Mouse (Mus musculus) forebrain, embryonic 12.5 days (tissue): ENCODE results near the gene Tbx4. TPM values are rescaled to one million over a fixed set of nuclear protein-coding genes. Genes with fewer than 3 reads are reported as not detected.

Experiments
- ATAC-seq: fragments of 200-750 bp; cut with Nextera tagmentation; 2 replicates; pipeline ENCODE4 v1.8.0; 2017; ENCODE audit warnings: moderate TSS enrichment; ENCODE audit not compliant: low FRiP score
- H3K27ac ChIP-seq: fragments of 300-500 bp; sonication (generic); 2 replicates; pipeline ENCODE4 v1.5.1; 2016; ENCODE audit warnings: mild to moderate bottlenecking
- H3K27me3 ChIP-seq: fragments of 300-500 bp; sonication (generic); 2 replicates; pipeline ENCODE4 v1.6.1; 2016; ENCODE audit warnings: mild to moderate bottlenecking
- H3K36me3 ChIP-seq: fragments of 300-500 bp; sonication (generic); replicated peaks from 2 replicates; pipeline ENCODE4 v1.6.1; 2016; ENCODE audit warnings: mild to moderate bottlenecking
- H3K4me1 ChIP-seq: fragments of 300-500 bp; sonication (generic); 2 replicates; pipeline ENCODE4 v1.6.1; 2016
- H3K4me2 ChIP-seq: fragments of 300-500 bp; sonication (generic); 2 replicates; pipeline ENCODE4 v1.6.1; 2016; ENCODE audit warnings: mild to moderate bottlenecking, moderate library complexity
- H3K4me3 ChIP-seq: fragments of 300-500 bp; sonication (generic); replicated peaks from 2 replicates; pipeline ENCODE4 v1.5.1; 2016; ENCODE audit warnings: mild to moderate bottlenecking
- H3K9ac ChIP-seq: fragments of 300-500 bp; sonication (generic); 2 replicates; pipeline ENCODE4 v1.6.1; 2016; ENCODE audit warnings: mild to moderate bottlenecking
- H3K9me3 ChIP-seq: fragments of 300-500 bp; sonication (generic); 2 replicates; pipeline ENCODE4 v1.6.1; 2016
- WGBS: fragments of 180-500 bp; shearing (Covaris S2); methylation state at CpG from one replicate; pipeline ENCODE4 v1.1.7; 2016; 5-methylcytosine and 5-hydroxymethylcytosine counted together
- polyA plus RNA-seq: library from polyadenylated mRNA; unstranded; fragments of >200 nt; fragmentation: Nextera tagmentation; extraction: Ambion mirVana; gene quantifications from 2 replicates; pipeline ENCODE4 v1.2.1, GENCODE M21; 2016

Gene Tbx4
- polyA plus RNA-seq, 1 experiment from 2014 or later = 0.42 TPM

GRCm38 (mm10) chr11:85918388-85918940 lies 32.2 kb downstream of the Tbx4 start:
- Histone ChIP-seq H3K27me3 (peaks cover 46% of the 10 kb centered on the region), H3K4me1 (peaks cover 32% of the 10 kb centered on the region), H3K27ac (no peak overlapping the region), H3K36me3 (no peaks in the 10 kb centered on the region), H3K4me2 (peak overlapping the region; percentile 34), H3K4me3 (no peak overlapping the region), H3K9ac (no peak overlapping the region), H3K9me3 (no peaks in the 10 kb centered on the region)
- no peak for ATAC-seq
- WGBS = 49% methylated on average over 10 of the region's 10 CpGs

- peak overlapping the region; percentile 48 for H3K4me2 ChIP-seq
- peaks cover 17% of the 10 kb centered on the region for H3K4me1 ChIP-seq
- no peaks in the 10 kb centered on the region for H3K9me3 ChIP-seq
- no peak overlapping the region; the same call in 1 of the 2 replicates for H3K9ac ChIP-seq
- no peaks in the 10 kb centered on the region for H3K36me3 ChIP-seq
- 0 out of 2 replicates have a peak, but pooled peaks have one; percentile 14 for ATAC-seq
- H3K4me3 ChIP-seq = peak overlapping the region; percentile 13
- 7% methylated on average over 19 of the region's 19 CpGs for WGBS
- no peak overlapping the region for H3K27ac ChIP-seq
- H3K27me3 ChIP-seq = peaks cover 75% of the 10 kb centered on the region
These were observed 39.1 kb downstream of the Tbx4 start for GRCm38 (mm10) chr11:85925294-85925743.

- no peak for ATAC-seq
- peak overlapping the region; percentile 21; the same call in 1 of the 2 replicates for H3K4me3 ChIP-seq
- 4% methylated on average over 16 of the region's 16 CpGs for WGBS
- no peak overlapping the region for H3K9ac ChIP-seq
- H3K4me2 ChIP-seq = peak overlapping the region; percentile 42
- no peaks in the 10 kb centered on the region for H3K9me3 ChIP-seq
- no peak overlapping the region for H3K27ac ChIP-seq
- H3K36me3 ChIP-seq = no peaks in the 10 kb centered on the region
- H3K4me1 ChIP-seq = peaks cover 17% of the 10 kb centered on the region
- H3K27me3 ChIP-seq = peaks cover 71% of the 10 kb centered on the region
These were observed 40.1 kb downstream of the Tbx4 start for GRCm38 (mm10) chr11:85926287-85926764.

GRCm38 (mm10) chr11:85928106-85928505 lies 41.9 kb downstream of the Tbx4 start:
- peaks cover 17% of the 10 kb centered on the region for H3K4me1 ChIP-seq
- no peak overlapping the region for H3K9ac ChIP-seq
- no peaks in the 10 kb centered on the region for H3K36me3 ChIP-seq
- WGBS = 82% methylated on average over 4 of the region's 4 CpGs
- no peak for ATAC-seq
- no peak overlapping the region for H3K4me3 ChIP-seq
- H3K27ac ChIP-seq = no peak overlapping the region
- H3K9me3 ChIP-seq = no peaks in the 10 kb centered on the region
- peaks cover 54% of the 10 kb centered on the region for H3K27me3 ChIP-seq
- no peak overlapping the region for H3K4me2 ChIP-seq

- WGBS = 88% methylated on average over 6 of the region's 6 CpGs
- no peaks in the 10 kb centered on the region for H3K9me3 ChIP-seq
- H3K36me3 ChIP-seq = no peaks in the 10 kb centered on the region
These were observed 43.4 kb downstream of the Tbx4 start for GRCm38 (mm10) chr11:85929651-85930050.

GRCm38 (mm10) chr11:85941785-85942570 lies 55.8 kb downstream of the Tbx4 start:
- no peak for ATAC-seq
- H3K36me3 ChIP-seq = no peaks in the 10 kb centered on the region
- H3K9ac ChIP-seq = no peak overlapping the region
- no peak overlapping the region for H3K27ac ChIP-seq
- H3K4me3 ChIP-seq = no peak overlapping the region
- H3K4me1 ChIP-seq = no peaks in the 10 kb centered on the region
- peaks cover 4% of the 10 kb centered on the region; the same call in 1 of the 2 replicates for H3K27me3 ChIP-seq
- no peak overlapping the region for H3K4me2 ChIP-seq
- 48% methylated on average over 7 of the region's 7 CpGs for WGBS
- no peaks in the 10 kb centered on the region for H3K9me3 ChIP-seq

More at GRCm38 (mm10) chr11:85929651-85930050, 43.4 kb downstream of the Tbx4 start:
- H3K4me2 ChIP-seq = no peak overlapping the region
- no peak for ATAC-seq
- H3K27me3 ChIP-seq = peaks cover 38% of the 10 kb centered on the region
- no peak overlapping the region for H3K27ac ChIP-seq
- no peak overlapping the region for H3K4me3 ChIP-seq
- H3K4me1 ChIP-seq = peaks cover 17% of the 10 kb centered on the region
- no peak overlapping the region for H3K9ac ChIP-seq

- Histone ChIP-seq H3K4me1 (no peaks in the 10 kb centered on the region), H3K4me3 (no peak overlapping the region), H3K27me3 (peaks cover 6% of the 10 kb centered on the region; the same call in 1 of the 2 replicates), H3K27ac (no peak overlapping the region), H3K4me2 (no peak overlapping the region), H3K9ac (no peak overlapping the region), H3K9me3 (no peaks in the 10 kb centered on the region), H3K36me3 (no peaks in the 10 kb centered on the region)
- no peak for ATAC-seq
- 91% methylated on average over 10 of the region's 10 CpGs for WGBS
These were observed 62.5 kb downstream of the Tbx4 start for GRCm38 (mm10) chr11:85948765-85949164.

GRCm38 (mm10) chr11:85949749-85950148 lies 63.5 kb downstream of the Tbx4 start:
- H3K36me3 ChIP-seq = no peaks in the 10 kb centered on the region
- no peaks in the 10 kb centered on the region for H3K4me1 ChIP-seq
- no peak for ATAC-seq
- H3K27ac ChIP-seq = no peak overlapping the region
- H3K9me3 ChIP-seq = no peaks in the 10 kb centered on the region
- 80% methylated on average over 2 of the region's 2 CpGs for WGBS
- H3K4me2 ChIP-seq = no peak overlapping the region
- H3K4me3 ChIP-seq = no peak overlapping the region
- peaks cover 6% of the 10 kb centered on the region; the same call in 1 of the 2 replicates for H3K27me3 ChIP-seq
- no peak overlapping the region for H3K9ac ChIP-seq

- Histone ChIP-seq H3K36me3 (no peaks in the 10 kb centered on the region), H3K27me3 (peaks cover 9% of the 10 kb centered on the region; the same call in 1 of the 2 replicates), H3K4me3 (no peak overlapping the region), H3K9ac (no peak overlapping the region), H3K4me1 (no peaks in the 10 kb centered on the region), H3K4me2 (no peak overlapping the region), H3K9me3 (no peaks in the 10 kb centered on the region), H3K27ac (no peak overlapping the region)
- no peak for ATAC-seq
- 86% methylated on average over 4 of the region's 4 CpGs for WGBS
These were observed 66.3 kb downstream of the Tbx4 start for GRCm38 (mm10) chr11:85952538-85952937.

GRCm38 (mm10) chr11:85955611-85956010 lies 69.4 kb downstream of the Tbx4 start:
- no peak for ATAC-seq
- Histone ChIP-seq H3K4me2 (no peak overlapping the region), H3K27me3 (peaks cover 9% of the 10 kb centered on the region; the same call in 1 of the 2 replicates), H3K4me3 (no peak overlapping the region), H3K9me3 (no peaks in the 10 kb centered on the region), H3K9ac (no peak overlapping the region), H3K4me1 (no peaks in the 10 kb centered on the region), H3K27ac (no peak overlapping the region), H3K36me3 (no peaks in the 10 kb centered on the region)
- WGBS = 87% methylated on average over 12 of the region's 12 CpGs

GRCm38 (mm10) chr11:85956422-85956821 lies 70.2 kb downstream of the Tbx4 start:
- Histone ChIP-seq H3K9ac (no peak overlapping the region), H3K9me3 (no peaks in the 10 kb centered on the region), H3K4me3 (no peak overlapping the region), H3K36me3 (no peaks in the 10 kb centered on the region), H3K27ac (no peak overlapping the region), H3K4me1 (no peaks in the 10 kb centered on the region), H3K27me3 (peaks cover 6% of the 10 kb centered on the region; the same call in 1 of the 2 replicates), H3K4me2 (no peak overlapping the region)
- 73% methylated on average over 10 of the region's 10 CpGs for WGBS
- ATAC-seq = no peak

- no peaks in the 10 kb centered on the region for H3K4me1 ChIP-seq
- no peak overlapping the region for H3K9ac ChIP-seq
- no peak for ATAC-seq
- H3K4me3 ChIP-seq = no peak overlapping the region
- no peak overlapping the region for H3K27ac ChIP-seq
- peaks cover 6% of the 10 kb centered on the region; the same call in 1 of the 2 replicates for H3K27me3 ChIP-seq
- H3K36me3 ChIP-seq = no peaks in the 10 kb centered on the region
- 78% methylated on average over 6 of the region's 6 CpGs for WGBS
- H3K9me3 ChIP-seq = no peaks in the 10 kb centered on the region
- H3K4me2 ChIP-seq = no peak overlapping the region
These were observed 70.9 kb downstream of the Tbx4 start for GRCm38 (mm10) chr11:85956950-85957778.
